Mouse (Mus musculus) 3134 (cell line): Measurements from ENCODE around the gene Pak1.
"Not testable (repeated sequence)": the region's sequence is repeated elsewhere in the genome, so short reads cannot be mapped to it uniquely, and the experiment has no call there.

ENCODE experiments used
- DNase-seq: peaks from one replicate; pipeline ENCODE4 v3.0.0-alpha.2; 2011; ENCODE audit warnings: low spot score; ENCODE audit not compliant: insufficient read length; ENCODE audit errors: extremely low read depth

Gene Pak1

DNA sequence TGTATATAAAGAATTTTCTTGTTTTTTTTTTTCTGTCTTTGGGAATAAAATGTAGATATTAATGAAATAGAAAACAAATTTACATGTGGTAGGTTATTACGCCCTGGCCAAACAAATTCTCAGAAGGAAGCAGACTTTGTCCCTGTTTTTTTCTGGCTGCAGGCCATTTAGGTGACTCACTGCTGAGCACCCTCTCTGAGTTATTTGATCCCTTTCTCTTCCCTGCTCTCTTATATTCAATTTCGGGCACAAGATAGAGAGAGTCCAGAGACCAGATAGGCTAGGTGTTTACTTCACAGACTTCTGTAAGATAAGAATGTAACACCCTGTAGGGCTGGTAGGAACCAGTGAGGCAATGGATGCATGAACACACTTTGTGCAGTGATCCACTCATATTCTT lies 57.2 kb downstream of the Pak1 start:
- peak; percentile 30 for DNase-seq

DNA sequence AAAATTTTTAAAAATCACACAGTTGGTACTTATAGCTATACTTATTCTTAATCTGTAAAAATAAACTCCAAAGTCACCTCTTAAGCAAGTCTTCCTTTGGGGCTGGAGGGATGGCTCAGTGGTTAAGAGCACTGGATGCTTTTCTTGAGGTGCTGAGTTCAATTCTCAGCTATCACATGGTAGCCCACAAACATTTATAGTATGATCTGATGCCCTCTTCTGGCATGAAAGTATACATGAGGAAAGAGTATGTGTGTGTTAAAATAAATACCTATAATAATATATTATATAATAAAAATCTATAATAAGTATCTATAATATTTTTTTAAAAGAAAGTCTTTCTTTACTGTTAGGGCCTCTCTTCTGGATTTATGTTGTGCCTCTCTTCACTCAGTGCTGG lies 58.2 kb downstream of the Pak1 start:
- DNase-seq = no peak

DNA sequence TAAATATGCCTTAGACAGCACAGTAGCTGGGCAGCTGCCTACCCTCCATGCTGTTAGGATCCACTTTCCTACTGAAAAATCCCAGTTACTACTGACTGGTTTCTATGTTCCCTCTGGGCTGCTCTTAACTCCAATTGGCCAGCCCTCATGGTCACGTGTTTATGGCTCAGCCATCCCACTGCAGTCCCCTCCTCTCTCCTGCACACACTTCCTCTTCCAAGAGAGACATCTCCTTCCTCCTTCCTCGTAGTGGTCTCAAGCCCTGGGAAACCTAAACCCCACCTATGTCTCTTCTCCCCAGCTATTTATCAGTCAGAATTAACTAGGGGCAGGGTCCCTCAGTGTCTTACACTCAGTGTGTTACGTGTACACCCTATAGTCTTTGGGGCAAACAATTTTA lies 61.2 kb downstream of the Pak1 start:
- not testable (repeated sequence) for DNase-seq

DNA sequence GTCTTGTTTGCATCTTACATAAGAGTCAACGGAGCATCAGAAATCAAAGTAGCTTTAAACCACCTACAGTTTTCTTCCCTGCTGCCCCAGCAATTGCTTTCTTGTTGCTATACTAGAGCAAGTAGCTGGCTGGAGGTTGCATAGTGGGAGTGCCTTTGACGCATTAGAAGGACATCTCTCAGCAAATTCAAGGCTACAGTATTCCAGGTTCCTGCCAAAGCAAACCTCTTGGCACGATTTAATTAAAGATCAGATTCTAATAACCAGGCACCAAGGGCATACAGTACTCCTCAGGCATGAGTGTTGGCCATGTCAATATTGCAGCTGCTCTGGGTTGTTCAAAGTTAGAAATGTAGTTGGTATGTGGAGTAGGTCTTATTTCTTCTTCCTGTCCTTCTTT lies 62.0 kb downstream of the Pak1 start:
- DNase-seq = no peak

DNA sequence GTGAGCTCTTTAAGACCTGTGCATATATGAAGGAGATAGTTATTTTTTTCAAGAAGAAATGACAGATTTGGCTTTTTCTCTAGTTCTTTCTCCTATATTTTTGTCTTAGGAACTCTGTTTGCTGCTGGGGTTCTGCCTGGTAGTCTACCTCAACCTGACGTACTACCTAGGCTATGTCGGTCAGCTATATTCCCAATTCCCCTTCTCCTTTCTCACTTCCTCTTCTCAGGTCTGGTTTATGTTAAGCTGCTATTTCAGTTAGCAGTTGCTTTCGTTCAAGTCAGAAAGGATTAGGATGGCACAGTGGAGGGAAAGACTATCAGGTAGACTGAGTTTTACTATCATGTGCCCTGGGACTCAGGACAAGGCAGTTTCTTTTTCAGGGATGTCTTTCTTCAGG lies 75.2 kb downstream of the Pak1 start:
- DNase-seq = no peak

DNA sequence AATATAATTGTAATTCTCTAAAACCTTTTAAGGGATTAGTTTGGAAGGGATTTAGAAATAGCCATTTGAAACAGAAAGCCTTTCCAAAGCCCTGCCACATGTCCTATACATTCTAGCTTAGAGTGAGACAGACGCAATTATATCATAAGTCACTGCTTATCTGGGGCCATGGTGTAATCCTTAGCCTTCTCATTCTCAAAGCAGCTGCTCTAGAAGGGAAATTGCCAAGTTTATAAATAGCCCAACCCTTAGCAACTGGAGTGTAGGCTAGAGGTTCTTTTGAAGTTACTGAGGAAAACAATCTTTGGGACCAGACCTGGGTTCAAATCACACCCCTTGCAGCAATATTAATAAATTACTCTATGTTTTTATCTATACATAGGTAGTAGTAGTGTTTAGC lies 76.2 kb downstream of the Pak1 start:
- DNase-seq = no peak

DNA sequence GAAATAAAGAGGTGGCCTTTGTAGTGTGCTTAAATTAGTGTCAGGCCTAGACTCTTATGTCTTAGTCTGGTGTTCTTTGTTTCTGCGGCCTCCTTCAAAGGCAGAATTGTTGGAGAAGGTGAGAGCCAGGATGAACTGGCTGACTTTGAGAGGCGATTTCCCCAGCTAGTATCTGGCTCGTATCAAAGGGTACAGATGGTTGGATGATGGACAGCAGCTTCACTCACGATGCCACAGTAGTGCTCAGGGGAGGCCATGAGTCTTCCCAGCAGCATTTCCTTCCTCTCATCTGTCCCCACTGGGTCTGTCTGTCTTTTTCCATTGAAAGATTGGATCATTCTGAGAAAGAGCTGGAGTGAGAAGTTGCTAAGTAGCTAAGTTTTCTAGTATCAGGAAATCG lies 79.5 kb downstream of the Pak1 start:
- no peak for DNase-seq

DNA sequence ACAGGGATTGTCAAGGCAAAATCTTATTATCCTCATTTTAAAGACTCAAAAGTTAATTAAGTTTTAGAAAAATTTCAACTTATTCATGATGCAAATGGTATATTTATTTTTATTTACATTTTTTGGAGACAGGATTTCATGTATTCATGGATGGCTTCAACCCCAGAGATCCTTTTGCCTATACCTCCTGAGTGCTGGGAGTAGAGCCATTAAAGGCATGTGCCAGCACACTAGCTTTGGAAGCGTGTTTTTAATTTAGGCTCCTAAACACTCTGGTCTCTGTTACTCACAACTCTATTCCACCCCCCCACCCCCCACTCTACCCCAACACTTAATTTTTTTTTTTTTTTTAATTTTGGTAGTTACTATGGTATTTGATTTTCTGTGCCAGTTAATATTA lies 80.4 kb downstream of the Pak1 start:
- no peak for DNase-seq

DNA sequence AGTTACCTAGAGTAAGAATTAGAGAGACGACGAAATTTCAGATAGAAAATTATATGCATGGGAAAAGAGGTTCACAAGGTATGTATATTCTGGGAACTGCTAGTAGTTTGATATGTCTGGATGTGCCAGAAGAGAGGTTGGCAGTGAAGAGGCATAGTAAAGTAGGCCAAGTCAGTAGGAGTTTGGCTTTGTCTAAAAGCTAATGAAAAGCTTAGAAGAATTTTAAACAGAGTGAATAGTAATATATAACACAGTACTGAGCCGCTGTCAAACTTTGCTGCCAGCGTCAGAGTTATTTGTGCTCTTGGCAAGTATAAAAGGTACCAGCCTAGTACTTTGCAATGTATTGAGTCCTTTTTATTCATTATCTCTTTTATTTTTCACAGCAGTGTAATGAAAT lies 84.1 kb downstream of the Pak1 start:
- DNase-seq = no peak

DNA sequence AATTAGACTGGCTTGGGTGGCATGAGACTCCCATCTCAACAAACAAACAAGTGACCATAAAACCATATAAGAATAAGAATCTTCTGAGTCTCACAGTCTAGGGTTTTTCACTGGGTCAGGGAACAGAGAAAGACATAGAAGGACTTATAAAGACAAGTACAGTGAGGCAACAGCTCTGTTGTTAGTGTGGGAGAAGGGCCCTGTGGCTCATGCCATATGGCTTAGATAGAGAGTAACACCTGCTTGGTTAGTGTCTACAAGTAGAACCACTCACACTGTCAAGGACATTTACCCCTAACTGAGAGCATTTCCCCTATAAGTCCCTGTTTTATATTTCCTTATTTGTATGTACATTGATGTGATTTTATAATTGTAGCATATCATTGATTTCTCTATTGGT lies 85.0 kb downstream of the Pak1 start:
- DNase-seq = no peak

DNA sequence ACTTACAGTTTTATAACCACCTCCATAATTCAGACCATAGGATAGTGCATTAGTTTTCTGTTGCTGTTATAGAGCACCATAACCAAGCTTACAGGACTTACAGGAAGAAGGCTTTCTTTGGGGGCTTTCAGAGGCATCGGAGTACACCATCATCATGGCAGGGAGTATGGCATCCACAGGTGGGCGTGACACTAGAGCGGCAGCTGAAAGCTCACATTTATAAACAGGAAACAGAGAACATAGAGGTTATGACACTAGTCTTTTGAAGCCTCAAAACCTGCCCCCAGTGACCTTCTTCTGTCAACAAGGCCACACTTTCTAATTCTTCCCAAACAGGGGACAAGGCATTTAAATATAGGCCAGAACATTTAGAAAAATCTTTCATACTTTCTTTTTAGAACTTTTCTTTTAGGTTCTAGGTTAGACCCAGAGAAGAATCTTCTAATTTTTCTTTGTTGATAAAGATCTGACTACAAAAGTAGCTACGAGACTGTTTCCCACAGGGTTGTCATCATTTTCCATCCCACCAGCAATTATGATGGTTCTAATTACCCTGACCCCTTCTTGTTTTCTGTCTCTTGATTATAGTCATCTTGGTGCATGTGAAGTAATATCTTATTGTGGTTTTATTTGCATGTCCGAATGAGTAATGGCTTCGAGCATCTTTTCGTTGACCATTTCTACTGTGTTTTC lies 89.7 kb downstream of the Pak1 start:
- DNase-seq = no peak

DNA sequence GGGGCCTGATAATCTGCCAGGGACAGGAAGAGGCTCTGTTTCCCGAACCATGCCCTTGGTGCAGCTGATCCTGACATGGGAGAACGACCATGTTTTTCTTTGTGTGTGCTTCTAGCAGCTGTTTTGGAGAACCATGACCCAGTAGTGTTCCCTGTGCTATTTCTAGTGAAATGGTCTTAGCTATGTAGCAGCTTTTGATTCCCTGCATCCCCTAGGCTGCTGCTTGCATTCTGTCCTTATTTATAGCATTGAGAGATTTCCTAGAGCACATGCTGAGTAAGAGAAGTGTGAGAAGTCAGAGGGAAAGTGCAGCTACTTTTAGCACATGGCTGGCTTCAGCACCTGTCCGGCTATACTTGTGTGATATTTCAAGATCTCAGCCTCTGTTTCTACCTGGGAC lies 123.3 kb downstream of the Pak1 start:
- no peak for DNase-seq

DNA sequence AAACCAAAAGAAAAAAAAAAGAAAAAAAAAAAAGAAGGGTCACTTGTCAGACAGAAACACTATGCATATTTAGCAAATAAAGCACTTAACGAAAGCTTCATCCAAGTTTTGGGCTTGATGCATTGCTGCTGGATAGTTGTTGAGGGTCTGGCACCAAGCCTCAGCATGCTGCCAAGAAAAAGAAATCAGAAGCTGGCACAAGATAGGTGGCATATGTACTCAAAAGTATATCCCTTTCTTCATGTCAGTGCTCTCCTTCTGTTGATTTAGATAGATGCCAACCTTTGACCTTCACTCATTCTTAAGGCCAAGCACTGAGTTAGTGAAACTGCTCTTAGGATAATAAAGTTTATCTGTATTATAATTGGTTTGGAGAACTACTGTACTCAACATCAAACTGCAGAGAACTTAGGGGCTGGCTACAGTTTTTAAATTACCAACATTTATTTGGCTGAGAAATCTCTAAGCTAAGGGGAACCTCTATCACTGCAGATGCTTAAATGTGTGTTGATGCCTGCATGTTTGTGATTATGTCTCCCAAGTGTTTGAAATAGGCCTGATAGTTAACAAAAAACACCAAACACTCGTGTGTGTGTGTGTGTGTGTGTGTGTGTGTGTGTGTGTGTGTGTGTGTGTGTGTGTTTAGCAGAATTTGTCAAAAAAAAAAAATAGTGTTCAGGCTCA lies 126.6 kb downstream of the Pak1 start:
- DNase-seq = no peak

DNA sequence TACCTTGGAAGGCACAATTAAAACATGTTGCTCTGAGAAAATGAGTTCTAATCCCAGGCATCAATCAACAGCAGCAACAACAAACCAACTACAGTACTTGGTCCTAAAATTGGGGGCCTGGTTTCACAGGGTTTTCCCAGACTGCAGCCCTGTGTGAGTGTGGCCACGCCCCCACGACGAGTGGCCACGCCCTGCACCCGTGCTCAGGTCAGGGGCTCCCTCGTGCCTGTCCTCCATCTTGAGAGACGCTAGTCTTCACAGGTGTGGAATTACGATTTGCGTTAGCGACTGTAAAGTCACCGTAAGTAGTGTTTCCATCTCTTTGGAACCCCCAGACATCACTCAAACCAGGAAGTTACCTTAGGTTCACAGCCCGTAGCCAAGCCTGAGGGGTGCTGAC lies 131.4 kb downstream of the Pak1 start, which contains the start of gene Gdpd4:
Gene Gdpd4, plus strand, starts transcription at position 214 of the 400 bp plus-strand sequence.
- DNase-seq = peak; percentile 6

DNA sequence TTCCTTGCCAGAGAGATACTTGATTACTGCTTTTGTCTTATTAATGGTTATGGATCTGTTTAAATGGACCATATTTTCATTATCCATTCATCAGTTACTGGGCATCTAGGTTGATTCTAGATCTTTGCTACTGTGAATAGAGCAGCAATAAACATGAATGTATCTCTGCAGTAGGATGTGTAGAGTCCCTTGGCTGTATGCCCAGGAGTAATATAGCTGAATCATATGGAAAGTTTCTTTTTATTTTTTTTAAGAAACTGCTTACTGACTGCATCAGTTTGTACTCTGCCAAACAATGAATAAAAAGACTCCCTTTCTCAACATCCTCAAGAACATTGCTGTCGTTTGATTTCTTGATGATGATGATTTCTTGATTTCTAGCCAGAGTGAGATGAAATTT lies 137.5 kb downstream of the Pak1 start:
- DNase-seq = no peak

DNA sequence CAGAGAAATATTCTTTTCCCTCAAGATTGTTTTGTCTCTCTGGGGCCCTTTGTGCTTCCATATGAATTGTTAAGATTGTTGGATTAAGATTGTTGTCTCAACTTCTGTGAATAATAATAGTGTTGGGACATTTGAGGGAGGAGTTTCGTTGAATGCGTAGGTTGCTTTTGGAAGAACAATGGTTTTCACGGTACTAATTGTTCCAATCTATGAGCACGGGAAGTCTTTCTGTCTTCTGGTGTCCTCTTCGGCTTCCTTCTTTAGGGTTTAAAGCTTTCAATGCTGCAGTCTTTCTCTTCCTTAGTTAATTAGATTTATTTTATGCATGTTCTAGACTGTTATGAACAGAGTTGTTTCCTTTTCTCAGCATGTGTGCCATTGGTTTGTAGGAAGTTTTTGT lies 138.6 kb downstream of the Pak1 start:
- no peak for DNase-seq

DNA sequence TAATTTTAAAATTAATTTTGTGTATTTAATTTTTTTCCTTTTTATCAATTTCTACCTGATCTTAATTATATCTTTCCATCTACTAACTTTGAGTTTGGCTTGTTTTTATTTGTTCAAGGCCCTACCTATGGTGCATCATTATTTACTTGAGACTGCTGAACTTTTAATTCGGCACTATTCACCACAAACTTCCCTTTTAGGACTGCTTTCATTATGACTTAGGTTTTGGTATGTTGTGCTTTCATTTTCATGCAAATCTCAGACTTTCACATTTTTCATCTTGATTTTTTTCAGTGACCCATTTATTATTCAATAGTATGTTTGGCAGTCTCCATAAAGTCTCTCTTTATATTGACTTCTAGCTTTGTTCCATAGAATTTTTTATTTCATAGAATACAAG lies 156.1 kb downstream of the Pak1 start:
- no peak for DNase-seq
